ENCODE assay signal across 8 mouse cellular contexts in genomic region chr12:35192426-35192769, GRCm38 (mm10).
DNase-seq lines count a peak whose midpoint lies in the region; ATAC-seq lines count a peak whose summit lies in the region.

No protein-coding gene starts in this region.

- 21% methylated on average over 2 of the region's 2 CpGs for WGBS in kidney, embryonic 16.5 days
- WGBS in forebrain, embryonic 11.5 days = 18% methylated on average over 2 of the region's 2 CpGs
- 28% methylated on average over 2 of the region's 2 CpGs for WGBS in limb, embryonic 10.5 days
- WGBS in neural tube, embryonic 15.5 days = 28% methylated on average over 2 of the region's 2 CpGs

- H3K36me3 ChIP-seq in kidney, embryonic 16.5 days (ENCODE audit: insufficient read depth, low read length) = no peaks in the 10 kb centered on the region
- no peaks in the 10 kb centered on the region for H3K36me3 ChIP-seq in forebrain, embryonic 11.5 days (ENCODE audit: control insufficient read depth, insufficient read depth, low read length)
- no peaks in the 10 kb centered on the region for H3K36me3 ChIP-seq in limb, embryonic 10.5 days
- no peaks in the 10 kb centered on the region for H3K36me3 ChIP-seq in neural tube, embryonic 15.5 days

- ATAC-seq in kidney, embryonic 16.5 days (ENCODE audit: low FRiP score, low TSS enrichment) = peak; percentile 57
- ATAC-seq in forebrain, embryonic 11.5 days (replicated peaks; ENCODE audit: low FRiP score) = peak; percentile 78
- ATAC-seq in neural tube, embryonic 15.5 days (ENCODE audit: low FRiP score) = peak; percentile 56

- peak overlapping the region; percentile 48 for H3K4me2 ChIP-seq in kidney, embryonic 16.5 days (replicated peaks; ENCODE audit: low read depth, low read length)
- peak overlapping the region; percentile 39; the same call in 1 of the 2 replicates for H3K4me2 ChIP-seq in forebrain, embryonic 11.5 days (ENCODE audit: low read depth, low read length, severe bottlenecking)
- H3K4me2 ChIP-seq in neural tube, embryonic 15.5 days = peak overlapping the region; percentile 55

- H3K27me3 ChIP-seq in kidney, embryonic 16.5 days (ENCODE audit: insufficient read depth, low read length) = no peaks in the 10 kb centered on the region
- no peaks in the 10 kb centered on the region for H3K27me3 ChIP-seq in forebrain, embryonic 11.5 days (ENCODE audit: control insufficient read depth, insufficient read depth, low read length)
- H3K27me3 ChIP-seq in limb, embryonic 10.5 days (ENCODE audit: low read depth, poor library complexity, severe bottlenecking) = no peaks in the 10 kb centered on the region
- no peaks in the 10 kb centered on the region for H3K27me3 ChIP-seq in neural tube, embryonic 15.5 days (replicated peaks)

- 0 out of 2 replicates have a peak overlapping the region, but pooled peaks have one; percentile 12 for H3K4me3 ChIP-seq in kidney, embryonic 16.5 days (ENCODE audit: low read length)
- no peak overlapping the region for H3K4me3 ChIP-seq in forebrain, embryonic 11.5 days (ENCODE audit: low read depth, low read length)
- H3K4me3 ChIP-seq in limb, embryonic 10.5 days = peak overlapping the region; percentile 32
- peak overlapping the region; percentile 25 for H3K4me3 ChIP-seq in neural tube, embryonic 15.5 days (replicated peaks)

- H3K4me1 ChIP-seq in kidney, embryonic 16.5 days (ENCODE audit: insufficient read depth, low read length) = peaks cover 3% of the 10 kb centered on the region; the same call in 1 of the 2 replicates
- H3K4me1 ChIP-seq in forebrain, embryonic 11.5 days (replicated peaks; ENCODE audit: control insufficient read depth, insufficient read depth, low read length) = no peaks in the 10 kb centered on the region
- peaks cover 5% of the 10 kb centered on the region for H3K4me1 ChIP-seq in limb, embryonic 10.5 days
- no peaks in the 10 kb centered on the region for H3K4me1 ChIP-seq in neural tube, embryonic 15.5 days

- no peaks in the 10 kb centered on the region for H3K9me3 ChIP-seq in kidney, embryonic 16.5 days (ENCODE audit: low read length)
- H3K9me3 ChIP-seq in forebrain, embryonic 11.5 days (ENCODE audit: control insufficient read depth, low read length) = no peaks in the 10 kb centered on the region
- no peaks in the 10 kb centered on the region for H3K9me3 ChIP-seq in limb, embryonic 10.5 days (replicated peaks)
- no peaks in the 10 kb centered on the region for H3K9me3 ChIP-seq in neural tube, embryonic 15.5 days (replicated peaks)

- no peak overlapping the region for H3K27ac ChIP-seq in kidney, embryonic 16.5 days (ENCODE audit: low read length)
- no peak overlapping the region for H3K27ac ChIP-seq in forebrain, embryonic 11.5 days (ENCODE audit: low read depth, low read length)
- H3K27ac ChIP-seq in limb, embryonic 10.5 days = no peak overlapping the region
- no peak overlapping the region for H3K27ac ChIP-seq in neural tube, embryonic 15.5 days (replicated peaks)

- no peak for DNase-seq in kidney, postnatal 36 days
- no peak for DNase-seq in forebrain, embryonic 11.5 days (ENCODE audit: low spot score)
- DNase-seq in limb, embryonic 10.5 days (ENCODE audit: low spot score) = no peak
- DNase-seq in cerebellum, postnatal 14 days = no peak
- DNase-seq in adrenal gland, postnatal 4 days (ENCODE audit: low spot score in 2 of 2) = no peak
- no peak for DNase-seq in thymus, postnatal 4 days

- H3K9ac ChIP-seq in kidney, embryonic 16.5 days (replicated peaks; ENCODE audit: low read length) = no peak overlapping the region
- H3K9ac ChIP-seq in forebrain, embryonic 11.5 days (ENCODE audit: low read length) = no peak overlapping the region
- no peak overlapping the region for H3K9ac ChIP-seq in neural tube, embryonic 15.5 days (replicated peaks)
